Mouse (Mus musculus): ENCODE results near the gene Rbm15. TPM values are rescaled to one million over a fixed set of nuclear protein-coding genes. Genes with fewer than 3 reads are reported as not detected.

The Rbm15 gene
- polyA plus RNA-seq, 1 experiment, result 4.3 TPM

Other genes starting within 250 kb of the Rbm15 start
- 0.71 and 0.99 TPM in 2 replicates for gene Kcna2, start 232.5 kb downstream of the Rbm15 start, polyA plus RNA-seq (2012; rRNA removed)
- not detected in 2 replicates for gene Kcna10, start 150.6 kb downstream of the Rbm15 start, polyA plus RNA-seq (2012; rRNA removed)
- gene Cym, start 111.9 kb downstream of the Rbm15 start, polyA plus RNA-seq (2012; rRNA removed), result 0.10 and 1.4 TPM in 2 replicates
- not detected in 2 replicates for gene A630076J17Rik, start 103.1 kb downstream of the Rbm15 start, polyA plus RNA-seq (2012; rRNA removed)
- gene Prok1, start 94.0 kb downstream of the Rbm15 start, polyA plus RNA-seq (2012; rRNA removed), result 0.11 TPM in 1 of 2 replicates, not detected in the other
- 117 and 129 TPM in 2 replicates for gene Lamtor5, start 54.8 kb downstream of the Rbm15 start, polyA plus RNA-seq (2012; rRNA removed)
- 0.05 and 0.19 TPM in 2 replicates for gene Slc16a4, start 42.4 kb downstream of the Rbm15 start, polyA plus RNA-seq (2012; rRNA removed)
- 0.30 and 0.34 TPM in 2 replicates for gene Kcnc4, start 125.9 kb upstream of the Rbm15 start, polyA plus RNA-seq (2012; rRNA removed)
- gene Slc6a17, start 184.3 kb upstream of the Rbm15 start, polyA plus RNA-seq (2012; rRNA removed), result 2.5 and 2.8 TPM in 2 replicates
- gene Ubl4b, start 221.4 kb upstream of the Rbm15 start, polyA plus RNA-seq (2012; rRNA removed), result not detected in 2 replicates